Mouse (Mus musculus) CH12.LX (cell line): Measurements from ENCODE around the gene Nucb1. TPM values are rescaled to one million over a fixed set of nuclear protein-coding genes. Genes with fewer than 3 reads are reported as not detected.

ENCODE experiments used
- DNase-seq: peaks from one replicate; pipeline ENCODE4 v3.0.0-alpha.2; 2013; ENCODE audit errors: extremely low read depth
- H3K27ac ChIP-seq: 2 replicates; pipeline ENCODE4 v1.5.1; 2012; ENCODE audit warnings: low read depth, mild to moderate bottlenecking, control low read depth, moderate library complexity; ENCODE audit not compliant: insufficient read depth
- H3K27me3 ChIP-seq: replicated peaks from 2 replicates; pipeline ENCODE3; 2012; ENCODE audit warnings: inconsistent platforms
- H3K36me3 ChIP-seq, 2 experiments: replicated peaks in 1 of 2; 2 replicates each; pipeline versions ENCODE3 to v1.6.1; 2012; ENCODE audit warnings: inconsistent platforms in 1 of 2, low read length in 1 of 2, mild to moderate bottlenecking in 1 of 2, mixed read lengths in 1 of 2, moderate library complexity in 1 of 2; ENCODE audit not compliant: control insufficient read depth in 1 of 2, insufficient read depth in 1 of 2
- H3K4me1 ChIP-seq, 2 experiments: 2 replicates each; pipeline ENCODE4 v1.6.1; 2012; ENCODE audit warnings: inconsistent platforms in 1 of 2, moderate library complexity in 1 of 2; ENCODE audit not compliant: insufficient read depth in 2 of 2, control insufficient read depth in 1 of 2
- H3K4me2 ChIP-seq: 2 replicates; pipeline ENCODE4 v1.6.1; 2012; ENCODE audit warnings: low read depth, mild to moderate bottlenecking, control low read depth; ENCODE audit not compliant: poor library complexity, insufficient read depth, severe bottlenecking
- H3K4me3 ChIP-seq, 3 experiments: fragments of 150-350 bp in 1 of 3; sonication (generic) in 1 of 3; replicated peaks in 1 of 3; 2 replicates each; pipeline versions ENCODE3 to v1.5.1; 2011 to 2012; ENCODE audit warnings: low read depth in 2 of 3, low read length in 2 of 3, mild to moderate bottlenecking in 2 of 3, moderate library complexity in 2 of 3, control low read depth in 1 of 3, improper control_type of control experiment in 1 of 3, inconsistent platforms in 1 of 3, mixed read lengths in 1 of 3; ENCODE audit not compliant: poor library complexity in 1 of 3
- H3K79me2 ChIP-seq: replicated peaks from 2 replicates; pipeline ENCODE4 v1.6.1; 2012; ENCODE audit warnings: mild to moderate bottlenecking, moderate library complexity; ENCODE audit not compliant: control insufficient read depth, poor library complexity, insufficient read depth, severe bottlenecking; ENCODE audit errors: extremely low read depth
- H3K9ac ChIP-seq: 2 replicates; pipeline ENCODE4 v1.6.1; 2012; ENCODE audit warnings: low read depth, mild to moderate bottlenecking, control low read depth, moderate library complexity; ENCODE audit not compliant: insufficient read depth
- H3K9me3 ChIP-seq: replicated peaks from 2 replicates; pipeline ENCODE3; 2012; ENCODE audit warnings: low read length, inconsistent platforms, mixed read lengths
- BHLHE40 ChIP-seq: IDR thresholded peaks from 2 replicates; pipeline ENCODE4 v1.6.1; 2011; ENCODE audit warnings: mild to moderate bottlenecking, low read depth, low read length, improper control_type of control experiment
- CHD1 ChIP-seq: IDR thresholded peaks from 2 replicates; pipeline ENCODE4 v1.6.1; 2012; ENCODE audit warnings: low read depth, low read length, improper control_type of control experiment, inconsistent platforms
- E2F4 ChIP-seq: IDR thresholded peaks from 2 replicates; pipeline ENCODE4 v1.6.1; 2011; ENCODE audit warnings: low read depth, low read length, improper control_type of control experiment; ENCODE audit not compliant: insufficient replicate concordance
- ELF1 ChIP-seq: IDR thresholded peaks from 2 replicates; pipeline ENCODE4 v1.6.1; 2014; ENCODE audit warnings: low read depth, mild to moderate bottlenecking, inconsistent platforms, low read length, improper control_type of control experiment
- EP300 ChIP-seq: IDR thresholded peaks from 2 replicates; pipeline ENCODE4 v1.6.1; 2011; ENCODE audit warnings: low read length, improper control_type of control experiment
- GABPA ChIP-seq: IDR thresholded peaks from 2 replicates; pipeline ENCODE4 v1.6.1; 2012; ENCODE audit warnings: low read depth, low read length, improper control_type of control experiment, inconsistent platforms; ENCODE audit not compliant: insufficient replicate concordance
- HCFC1 ChIP-seq: IDR thresholded peaks from 2 replicates; pipeline ENCODE4 v1.6.1; 2012; ENCODE audit warnings: low read depth, mild to moderate bottlenecking, inconsistent platforms, low read length, improper control_type of control experiment
- IRF4 ChIP-seq: IDR thresholded peaks from 2 replicates; pipeline ENCODE4 v1.6.1; 2014; ENCODE audit warnings: low read depth, mild to moderate bottlenecking, inconsistent platforms, low read length, improper control_type of control experiment
- MAFK ChIP-seq: IDR thresholded peaks from 2 replicates; pipeline ENCODE4 v1.6.1; 2011; ENCODE audit warnings: low read length, improper control_type of control experiment; ENCODE audit not compliant: insufficient replicate concordance
- MAZ ChIP-seq: IDR thresholded peaks from 2 replicates; pipeline ENCODE4 v1.6.1; 2012; ENCODE audit warnings: low read depth, mild to moderate bottlenecking, inconsistent platforms, low read length, improper control_type of control experiment, moderate library complexity
- MXI1 ChIP-seq: IDR thresholded peaks from 2 replicates; pipeline ENCODE4 v1.6.1; 2011; ENCODE audit warnings: mild to moderate bottlenecking, low read depth, low read length, improper control_type of control experiment
- MYC ChIP-seq: IDR thresholded peaks from 2 replicates; pipeline ENCODE4 v1.6.1; 2011; ENCODE audit warnings: low read depth, mild to moderate bottlenecking, improper control_type of control experiment, low read length
- NELFE ChIP-seq: IDR thresholded peaks from 2 replicates; pipeline ENCODE4 v1.6.1; 2011; ENCODE audit warnings: low read depth, low read length, improper control_type of control experiment
- POLR2A ChIP-seq: IDR thresholded peaks from 2 replicates; pipeline ENCODE4 v1.6.1; 2011; ENCODE audit warnings: low read depth, mild to moderate bottlenecking, improper control_type of control experiment, low read length
- POLR2AphosphoS2 ChIP-seq: IDR thresholded peaks from 2 replicates; pipeline ENCODE4 v1.6.1; 2011; ENCODE audit warnings: low read depth, low read length, improper control_type of control experiment
- RAD21 ChIP-seq: IDR thresholded peaks from 2 replicates; pipeline ENCODE4 v1.6.1; 2011; ENCODE audit warnings: low read depth, mild to moderate bottlenecking, low read length, improper control_type of control experiment, moderate library complexity
- RCOR1 ChIP-seq: conservative IDR thresholded peaks from 2 replicates; pipeline ENCODE4 v1.6.1; 2012; ENCODE audit warnings: low read depth, mild to moderate bottlenecking, inconsistent platforms, low read length, improper control_type of control experiment
- SIN3A ChIP-seq: IDR thresholded peaks from 2 replicates; pipeline ENCODE4 v1.6.1; 2012; ENCODE audit warnings: low read length, improper control_type of control experiment, inconsistent platforms
- SMC3 ChIP-seq: IDR thresholded peaks from 2 replicates; pipeline ENCODE4 v1.6.1; 2011; ENCODE audit warnings: low read depth, low read length, improper control_type of control experiment
- UBTF ChIP-seq: IDR thresholded peaks from 2 replicates; pipeline ENCODE4 v1.6.1; 2012; ENCODE audit warnings: low read depth, mild to moderate bottlenecking, inconsistent platforms, low read length, improper control_type of control experiment, moderate library complexity
- USF2 ChIP-seq: conservative IDR thresholded peaks from 2 replicates; pipeline ENCODE4 v1.6.1; 2011; ENCODE audit warnings: low read depth, low read length, improper control_type of control experiment
- ZKSCAN1 ChIP-seq: IDR thresholded peaks from 2 replicates; pipeline ENCODE4 v1.6.1; 2012; ENCODE audit warnings: low read depth, inconsistent platforms, low read length, improper control_type of control experiment, borderline replicate concordance
- ZMIZ1 ChIP-seq: IDR thresholded peaks from 2 replicates; pipeline ENCODE4 v1.6.1; 2012; ENCODE audit warnings: low read depth, mild to moderate bottlenecking, inconsistent platforms, low read length, improper control_type of control experiment
- dilution Hi-C: fragments of 300-500 bp; cut with MboI; formaldehyde crosslinking; loops from 2 replicates; pipeline ENCODE4 v1.14.3; 2020; ENCODE audit warnings: low sequenced_read_pairs; ENCODE audit not compliant: extremely low pct_unique_long_range_greater_than_20kb, extremely low pct_ligation_motif_present
- in situ Hi-C: fragments of 300-500 bp; cut with MboI; formaldehyde crosslinking; loops from 3 replicates; pipeline ENCODE4 v1.14.3; 2019; ENCODE audit warnings: low sequenced_read_pairs, low pct_ligation_motif_present, low pct_unique_long_range_greater_than_20kb, mixed read lengths
- polyA plus RNA-seq: library from polyadenylated mRNA; unstranded; fragments of >175 nt; gene quantifications from 2 replicates; pipeline ENCODE4 v1.2.1, GENCODE M21; 2012; ENCODE audit warnings: low read depth; ENCODE audit not compliant: insufficient read length
- total RNA-seq, 2 experiments: library from RNA; depleted of rRNA; stranded (reverse); fragments of 300-350 nt in 1 of 2; fragments of >200 nt in 1 of 2; gene quantifications; 2 replicates each; pipeline ENCODE4 v1.2.3; 2012 to 2014

The Nucb1 gene
- total and polyA plus RNA-seq, 3 experiments = 40.8 to 90.4 (median 83.4) TPM

DNA sequence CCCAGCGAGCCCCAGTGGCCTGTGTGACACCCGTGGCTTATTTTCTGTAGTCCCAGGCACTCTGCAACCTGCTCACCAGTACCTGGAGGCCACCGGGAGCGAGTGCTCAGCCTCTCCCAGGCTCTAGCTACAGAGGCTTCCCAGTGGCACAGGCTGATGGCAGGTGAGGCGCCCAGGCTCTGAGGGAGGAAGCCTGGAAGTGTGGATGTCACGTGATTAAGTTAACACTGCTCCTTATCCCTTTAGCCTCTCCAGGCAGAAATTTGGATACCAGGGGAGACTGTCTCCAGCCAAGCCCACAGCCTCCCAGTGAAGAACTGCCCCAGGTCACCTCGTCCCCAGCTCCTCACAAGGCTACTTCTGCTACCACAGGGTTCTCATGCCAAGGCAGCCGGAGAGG is 43.3 kb upstream of the Nucb1 start:
- Histone ChIP-seq H3K9ac (no peak overlapping the region), H3K4me2 (no peak overlapping the region), H3K4me3 (no peak overlapping the region), H3K27ac (no peak overlapping the region), H3K4me1 (peaks cover 0 to 47% of the 10 kb centered on the region in 2 experiments; a peak in 2 of 4 replicates), H3K36me3 (peaks cover 0 to 5% of the 10 kb centered on the region in 2 experiments), H3K27me3 (no peaks in the 10 kb centered on the region), H3K9me3 (no peaks in the 10 kb centered on the region), H3K79me2 (no peaks in the 10 kb centered on the region)
- in situ Hi-C loops (no loop called here), dilution Hi-C loops (no loop called here)
- TF ChIP-seq RAD21 = no peak
- TF ChIP-seq ZMIZ1 = no peak
- TF ChIP-seq EP300 = no peak
- no peak for TF ChIP-seq ELF1
- no peak for TF ChIP-seq POLR2A
- no peak for TF ChIP-seq MXI1
- TF ChIP-seq CHD1 = no peak
- no peak for DNase-seq

DNA sequence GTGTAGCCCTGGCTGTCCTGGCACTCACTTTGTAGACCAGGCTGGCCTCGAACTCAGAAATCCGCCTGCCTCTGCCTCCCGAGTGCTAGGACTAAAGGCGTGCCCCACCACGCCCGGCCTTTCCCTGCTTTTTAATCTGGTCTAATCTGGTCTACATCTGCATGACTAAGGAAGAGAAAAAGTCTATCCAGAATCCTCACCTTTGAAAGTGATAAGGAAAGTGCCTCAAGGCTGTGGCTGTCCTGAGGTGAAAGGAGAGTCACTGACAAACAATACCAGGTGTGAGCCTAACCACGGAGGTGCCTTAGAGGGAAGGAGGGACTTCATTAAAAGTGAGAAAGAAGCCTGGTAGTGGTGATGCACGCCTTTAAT is 41.3 kb upstream of the Nucb1 start:
- Histone ChIP-seq H3K4me2 (no peak overlapping the region), H3K4me1 (peaks cover 0 to 40% of the 10 kb centered on the region in 2 experiments; a peak in 2 of 4 replicates), H3K79me2 (no peaks in the 10 kb centered on the region), H3K27me3 (no peaks in the 10 kb centered on the region), H3K9ac (no peak overlapping the region), H3K4me3 (no peak overlapping the region), H3K27ac (no peak overlapping the region), H3K36me3 (no peaks in the 10 kb centered on the region), H3K9me3 (no peaks in the 10 kb centered on the region)
- dilution Hi-C loops (no loop called here), in situ Hi-C loops (no loop called here)
- TF ChIP-seq CHD1 (no peak), UBTF (no peak), ZKSCAN1 (no peak), MAZ (no peak), EP300 (no peak), IRF4 (no peak), ZMIZ1 (no peak), HCFC1 (no peak), GABPA (no peak), RAD21 (no peak)
- DNase-seq = no peak

DNA sequence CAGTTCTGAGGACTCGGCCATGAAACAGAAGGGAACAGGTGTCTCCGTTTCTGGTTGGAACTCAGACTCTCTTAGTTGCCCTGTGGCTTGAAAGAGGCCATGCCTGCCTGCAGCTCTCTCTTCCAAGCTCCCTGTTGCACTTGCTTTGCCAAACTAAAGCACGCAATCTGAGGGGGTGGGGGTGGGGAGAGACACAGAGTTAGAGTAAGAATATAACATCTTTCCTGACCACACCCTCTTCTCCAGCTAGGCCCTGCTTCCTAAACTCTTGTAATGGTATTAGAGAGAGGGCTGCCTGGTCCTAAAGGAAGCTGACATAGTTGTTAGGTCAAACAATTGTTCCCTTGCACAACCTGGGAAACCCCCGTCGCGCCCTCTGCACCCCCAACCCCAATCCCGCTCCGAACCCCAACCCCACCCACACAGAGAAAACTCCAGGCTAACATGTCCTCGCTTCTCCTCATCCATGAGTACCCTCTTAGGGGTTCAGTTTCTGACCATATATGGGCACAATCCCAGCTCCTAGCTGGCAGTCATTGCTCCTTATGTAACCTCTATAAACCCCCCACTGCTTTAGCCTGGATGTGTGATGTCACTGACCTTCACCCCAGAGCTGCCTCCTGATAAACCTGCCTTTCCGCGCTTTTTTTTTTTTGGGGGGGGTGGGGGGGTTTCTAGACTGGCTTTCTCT is 40.8 kb upstream of the Nucb1 start:
- no peaks in the 10 kb centered on the region for H3K27me3 ChIP-seq
- H3K36me3 ChIP-seq = no peaks in the 10 kb centered on the region
- in situ Hi-C loops = no loop called here
- no peak overlapping the region for H3K4me3 ChIP-seq
- TF ChIP-seq MAFK (no peak), SMC3 (no peak), BHLHE40 (no peak), ZMIZ1 (no peak), RCOR1 (no peak), POLR2A (no peak), E2F4 (no peak), CHD1 (no peak), RAD21 (no peak), HCFC1 (no peak), POLR2AphosphoS2 (no peak), GABPA (no peak), SIN3A (no peak), MXI1 (no peak), EP300 (no peak), USF2 (no peak), MYC (no peak), ELF1 (no peak), NELFE (no peak)
- H3K4me1 ChIP-seq = peaks cover 0 to 35% of the 10 kb centered on the region in 2 experiments; a peak in 2 of 4 replicates
- H3K79me2 ChIP-seq = no peaks in the 10 kb centered on the region
- no peak overlapping the region for H3K27ac ChIP-seq
- H3K9ac ChIP-seq = no peak overlapping the region
- DNase-seq = no peak
- H3K9me3 ChIP-seq = no peaks in the 10 kb centered on the region
- dilution Hi-C loops = no loop called here
- no peak overlapping the region for H3K4me2 ChIP-seq
